Comparison of ENCODE assay signal across 11 mouse cellular contexts in genomic region chr7:109613051-109613450, GRCm38 (mm10).
A peak's percentile ranks its signal among the peaks of the same experiment; 100 is the strongest.
DNase-seq lines count a peak whose midpoint lies in the region; ATAC-seq lines count a peak whose summit lies in the region.
"Had no signal": no experiment of that assay in that cellular context is flagged by ENCODE, and none has a peak within 500 bp of the region (broad histone marks: within the 10 kb centered on the region; RNA-seq: fewer than 3 reads in every experiment).

No protein-coding gene starts in this region.

- no peak for DNase-seq in liver
- no peak for DNase-seq in c-Kit-positive CD71-positive TER-119-positive erythroid progenitor cells, embryonic 14.5 days (ENCODE audit: low spot score)
- no peak for DNase-seq in retina, postnatal 1 day
- DNase-seq: adrenal gland, adult 8-10 months; thymus, postnatal 25 days had no signal

- H3K36me3 ChIP-seq in liver, embryonic 12.5 days: no peaks in the 10 kb centered on the region
- no peaks in the 10 kb centered on the region for H3K36me3 ChIP-seq in embryonic facial prominence, embryonic 12.5 days
- no peaks in the 10 kb centered on the region for H3K36me3 ChIP-seq in hindbrain, embryonic 12.5 days
- no peaks in the 10 kb centered on the region for H3K36me3 ChIP-seq in neural tube, embryonic 15.5 days
- H3K36me3 ChIP-seq: heart, embryonic 13.5 days had no signal

- peaks cover 78% of the 10 kb centered on the region for H3K4me1 ChIP-seq in liver, embryonic 12.5 days
- peaks cover 56% of the 10 kb centered on the region for H3K4me1 ChIP-seq in embryonic facial prominence, embryonic 12.5 days
- peaks cover 64% of the 10 kb centered on the region for H3K4me1 ChIP-seq in hindbrain, embryonic 12.5 days
- H3K4me1 ChIP-seq in neural tube, embryonic 15.5 days: peaks cover 51% of the 10 kb centered on the region

- 71% methylated on average over 2 of the region's 3 CpGs for WGBS in liver, embryonic 12.5 days (ENCODE audit: insufficient replicate concordance)
- WGBS in embryonic facial prominence, embryonic 12.5 days: 69% methylated on average over 2 of the region's 3 CpGs
- 73% methylated on average over 2 of the region's 3 CpGs for WGBS in hindbrain, embryonic 12.5 days
- 84% methylated on average over 2 of the region's 3 CpGs for WGBS in neural tube, embryonic 15.5 days

- no peak overlapping the region for H3K9ac ChIP-seq in liver, embryonic 12.5 days
- H3K9ac ChIP-seq in embryonic facial prominence, embryonic 12.5 days: no peak overlapping the region; the same call in 1 of the 2 replicates
- no peak overlapping the region for H3K9ac ChIP-seq in hindbrain, embryonic 12.5 days
- H3K9ac ChIP-seq in neural tube, embryonic 15.5 days (replicated peaks): no peak overlapping the region
- H3K9ac ChIP-seq: lung, embryonic 15.5 days had no signal

- no peak overlapping the region for H3K4me3 ChIP-seq in liver, embryonic 12.5 days
- H3K4me3 ChIP-seq in embryonic facial prominence, embryonic 12.5 days: no peak overlapping the region
- H3K4me3 ChIP-seq in hindbrain, embryonic 12.5 days: no peak overlapping the region
- H3K4me3 ChIP-seq in neural tube, embryonic 15.5 days (replicated peaks): no peak overlapping the region

- H3K9me3 ChIP-seq in liver, embryonic 12.5 days (replicated peaks): no peaks in the 10 kb centered on the region
- no peaks in the 10 kb centered on the region for H3K9me3 ChIP-seq in embryonic facial prominence, embryonic 12.5 days
- no peaks in the 10 kb centered on the region for H3K9me3 ChIP-seq in hindbrain, embryonic 12.5 days (replicated peaks)
- no peaks in the 10 kb centered on the region for H3K9me3 ChIP-seq in neural tube, embryonic 15.5 days (replicated peaks)
- H3K9me3 ChIP-seq: heart, embryonic 13.5 days; lung, embryonic 15.5 days had no signal

- H3K4me2 ChIP-seq in liver, embryonic 12.5 days: no peak overlapping the region
- no peak overlapping the region for H3K4me2 ChIP-seq in embryonic facial prominence, embryonic 12.5 days (replicated peaks)
- H3K4me2 ChIP-seq in hindbrain, embryonic 12.5 days (replicated peaks): no peak overlapping the region
- peak overlapping the region; percentile 9; the same call in 1 of the 2 replicates for H3K4me2 ChIP-seq in neural tube, embryonic 15.5 days

- H3K27ac ChIP-seq in liver, embryonic 12.5 days: peak overlapping the region; percentile 23; the same call in 1 of the 2 replicates
- H3K27ac ChIP-seq in embryonic facial prominence, embryonic 12.5 days: peak overlapping the region; percentile 70
- H3K27ac ChIP-seq in hindbrain, embryonic 12.5 days: peak overlapping the region; percentile 66
- peak overlapping the region; percentile 74 for H3K27ac ChIP-seq in neural tube, embryonic 15.5 days (replicated peaks)

- ATAC-seq in liver, embryonic 12.5 days: no peak
- no peak for ATAC-seq in embryonic facial prominence, embryonic 12.5 days (ENCODE audit: insufficient number of reproducible peaks, insufficient read depth, low FRiP score, low TSS enrichment)
- no peak for ATAC-seq in hindbrain, embryonic 12.5 days (ENCODE audit: low FRiP score)
- ATAC-seq in neural tube, embryonic 15.5 days (ENCODE audit: low FRiP score): no peak

- H3K27me3 ChIP-seq in liver, embryonic 12.5 days (replicated peaks): no peaks in the 10 kb centered on the region
- H3K27me3 ChIP-seq in embryonic facial prominence, embryonic 12.5 days: no peaks in the 10 kb centered on the region
- no peaks in the 10 kb centered on the region for H3K27me3 ChIP-seq in hindbrain, embryonic 12.5 days
- no peaks in the 10 kb centered on the region for H3K27me3 ChIP-seq in neural tube, embryonic 15.5 days (replicated peaks)
- H3K27me3 ChIP-seq: heart, embryonic 13.5 days; lung, embryonic 15.5 days had no signal

Comparison
In these comparisons a context has a peak if more than half of its experiments do, and no peak if none do; other contexts are left out.
1. H3K27ac ChIP-seq: peak in every context shown above with its lines; median percentile 74 in neural tube, embryonic 15.5 days; 70 in embryonic facial prominence, embryonic 12.5 days; 66 in hindbrain, embryonic 12.5 days; 23 in liver, embryonic 12.5 days.